Mouse (Mus musculus) forebrain, embryonic 16.5 days (tissue): Measurements from ENCODE around the gene Emb. TPM values are rescaled to one million over a fixed set of nuclear protein-coding genes. Genes with fewer than 3 reads are reported as not detected.

Experiments
- ATAC-seq: fragments of 200-750 bp; cut with Nextera tagmentation; 2 replicates; pipeline ENCODE4 v1.8.0; 2017; ENCODE audit warnings: mild to moderate bottlenecking, moderate library complexity
- H3K27ac ChIP-seq: fragments of 300-500 bp; sonication (generic); 2 replicates; pipeline ENCODE4 v1.5.1; 2014; ENCODE audit warnings: low read length, control low read depth
- H3K27me3 ChIP-seq: fragments of 300-500 bp; sonication (generic); replicated peaks from 2 replicates; pipeline ENCODE4 v1.6.1; 2014; ENCODE audit warnings: low read length; ENCODE audit not compliant: control insufficient read depth, insufficient read depth
- H3K36me3 ChIP-seq: fragments of 300-500 bp; sonication (generic); 2 replicates; pipeline ENCODE4 v1.6.1; 2014; ENCODE audit not compliant: control insufficient read depth, insufficient read depth
- H3K4me1 ChIP-seq: fragments of 300-500 bp; sonication (generic); replicated peaks from 2 replicates; pipeline ENCODE4 v1.6.1; 2014; ENCODE audit warnings: low read length; ENCODE audit not compliant: control insufficient read depth, insufficient read depth
- H3K4me2 ChIP-seq: fragments of 300-500 bp; sonication (generic); 2 replicates; pipeline ENCODE4 v1.6.1; 2014; ENCODE audit warnings: mild to moderate bottlenecking, low read length, control low read depth
- H3K4me3 ChIP-seq: fragments of 300-500 bp; sonication (generic); replicated peaks from 2 replicates; pipeline ENCODE4 v1.5.1; 2014; ENCODE audit warnings: mild to moderate bottlenecking, low read length, control low read depth
- H3K9ac ChIP-seq: fragments of 300-500 bp; sonication (generic); replicated peaks from 2 replicates; pipeline ENCODE4 v1.6.1; 2014; ENCODE audit warnings: low read depth, low read length, control low read depth
- H3K9me3 ChIP-seq: fragments of 300-500 bp; sonication (generic); 2 replicates; pipeline ENCODE4 v1.6.1; 2016; ENCODE audit warnings: low read length; ENCODE audit not compliant: control insufficient read depth
- WGBS: fragments of 180-500 bp; shearing (Covaris S2); extraction: QIAGEN DNeasy Blood & Tissue Kit; methylation state at CpG from one replicate; pipeline ENCODE4 v1.1.7; 2014; 5-methylcytosine and 5-hydroxymethylcytosine counted together
- polyA plus RNA-seq: library from polyadenylated mRNA; unstranded; fragments of >200 nt; fragmentation: Nextera tagmentation; extraction: Ambion mirVana; gene quantifications from 2 replicates; pipeline ENCODE4 v1.2.1, GENCODE M21; 2015

Emb gene
- polyA plus RNA-seq, 1 experiment from 2014 or later: 7.9 TPM

GRCm38 (mm10) chr13:117234486-117234885 is 26.1 kb downstream of the Emb start:
- H3K4me1 ChIP-seq: peaks cover 3% of the 10 kb centered on the region
- 21% methylated on average over 7 of the region's 7 CpGs for WGBS
- no peak overlapping the region for H3K9ac ChIP-seq
- H3K9me3 ChIP-seq: no peaks in the 10 kb centered on the region
- H3K27ac ChIP-seq: no peak overlapping the region
- ATAC-seq: no peak
- no peak overlapping the region for H3K4me3 ChIP-seq
- no peak overlapping the region for H3K4me2 ChIP-seq
- H3K27me3 ChIP-seq: no peaks in the 10 kb centered on the region
- no peaks in the 10 kb centered on the region for H3K36me3 ChIP-seq

- no peaks in the 10 kb centered on the region for H3K36me3 ChIP-seq
- no peak overlapping the region for H3K9ac ChIP-seq
- H3K4me3 ChIP-seq: no peak overlapping the region
- no peaks in the 10 kb centered on the region for H3K27me3 ChIP-seq
- no peaks in the 10 kb centered on the region for H3K9me3 ChIP-seq
- H3K27ac ChIP-seq: no peak overlapping the region
- peaks cover 3% of the 10 kb centered on the region for H3K4me1 ChIP-seq
- no peak overlapping the region for H3K4me2 ChIP-seq
- 55% methylated on average over 11 of the region's 11 CpGs for WGBS
- ATAC-seq: peak; percentile 58
Observed at GRCm38 (mm10) chr13:117235530-117236212, 27.3 kb downstream of the Emb start.

- ATAC-seq: no peak
- no peaks in the 10 kb centered on the region for H3K27me3 ChIP-seq
- H3K4me1 ChIP-seq: peaks cover 3% of the 10 kb centered on the region
- H3K4me3 ChIP-seq: no peak overlapping the region
- H3K9me3 ChIP-seq: no peaks in the 10 kb centered on the region
- 89% methylated on average over 4 of the region's 4 CpGs for WGBS
- H3K36me3 ChIP-seq: no peaks in the 10 kb centered on the region
- H3K4me2 ChIP-seq: no peak overlapping the region
- no peak overlapping the region for H3K9ac ChIP-seq
- H3K27ac ChIP-seq: no peak overlapping the region
Observed at GRCm38 (mm10) chr13:117237111-117237510, 28.8 kb downstream of the Emb start.

DNA sequence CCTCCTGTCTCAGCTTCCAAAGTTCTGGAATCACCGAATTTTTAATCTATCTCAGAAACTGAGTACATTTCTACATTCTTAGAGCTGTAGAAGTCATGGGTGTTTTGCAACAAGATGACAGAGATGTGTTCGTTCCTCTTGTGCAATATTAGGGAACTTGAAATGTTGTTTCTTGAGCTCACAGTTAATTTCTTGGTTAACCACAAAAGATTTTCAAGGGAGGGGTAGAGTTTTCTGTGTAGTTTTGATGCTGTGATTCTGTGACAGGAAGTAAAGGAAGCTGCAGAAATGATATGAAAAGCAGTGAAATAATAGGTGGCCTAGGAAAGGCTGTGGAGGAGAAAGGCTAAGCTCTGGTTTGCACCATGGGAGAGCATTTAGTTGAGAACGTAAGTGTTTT is 33.7 kb downstream of the Emb start:
- no peaks in the 10 kb centered on the region for H3K27me3 ChIP-seq
- H3K36me3 ChIP-seq: no peaks in the 10 kb centered on the region
- no peak overlapping the region for H3K4me3 ChIP-seq
- no peaks in the 10 kb centered on the region for H3K9me3 ChIP-seq
- H3K27ac ChIP-seq: no peak overlapping the region
- H3K4me1 ChIP-seq: no peaks in the 10 kb centered on the region
- 95% methylated on average over 3 of the region's 3 CpGs for WGBS
- H3K9ac ChIP-seq: no peak overlapping the region
- no peak overlapping the region for H3K4me2 ChIP-seq
- no peak for ATAC-seq

DNA sequence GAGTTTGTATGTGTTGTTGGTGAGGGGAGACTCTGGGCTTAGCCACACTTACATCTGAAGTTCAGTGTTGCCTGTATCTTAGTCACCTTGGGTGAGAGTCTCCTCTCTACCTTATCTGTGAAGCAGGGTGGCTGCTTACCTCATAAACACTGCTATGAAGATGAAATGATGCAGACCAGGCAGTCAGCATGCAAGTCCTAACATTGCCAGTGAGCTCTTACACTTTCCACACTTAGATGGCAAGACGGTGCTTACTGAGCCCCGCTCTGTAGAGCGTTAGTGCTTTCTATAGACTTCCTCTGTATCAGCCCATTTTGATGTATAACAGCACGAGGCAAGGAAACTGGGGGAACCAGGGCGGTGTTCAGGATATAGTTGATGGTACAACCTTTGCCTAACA is 34.3 kb downstream of the Emb start:
- H3K4me2 ChIP-seq: no peak overlapping the region
- no peak overlapping the region for H3K9ac ChIP-seq
- no peaks in the 10 kb centered on the region for H3K4me1 ChIP-seq
- H3K36me3 ChIP-seq: no peaks in the 10 kb centered on the region
- H3K9me3 ChIP-seq: no peaks in the 10 kb centered on the region
- WGBS: 92% methylated on average over 5 of the region's 5 CpGs
- H3K27ac ChIP-seq: no peak overlapping the region
- ATAC-seq: no peak
- H3K27me3 ChIP-seq: no peaks in the 10 kb centered on the region
- no peak overlapping the region for H3K4me3 ChIP-seq

GRCm38 (mm10) chr13:117260704-117261103 is 52.4 kb downstream of the Emb start:
- H3K4me3 ChIP-seq: no peak overlapping the region
- no peak overlapping the region for H3K27ac ChIP-seq
- ATAC-seq: no peak
- no peaks in the 10 kb centered on the region for H3K9me3 ChIP-seq
- H3K4me1 ChIP-seq: no peaks in the 10 kb centered on the region
- 94% methylated on average over 4 of the region's 4 CpGs for WGBS
- no peak overlapping the region for H3K9ac ChIP-seq
- H3K36me3 ChIP-seq: no peaks in the 10 kb centered on the region
- H3K4me2 ChIP-seq: no peak overlapping the region
- H3K27me3 ChIP-seq: no peaks in the 10 kb centered on the region

GRCm38 (mm10) chr13:117266156-117266555 is 57.8 kb downstream of the Emb start:
- no peaks in the 10 kb centered on the region for H3K27me3 ChIP-seq
- H3K27ac ChIP-seq: no peak overlapping the region
- H3K4me1 ChIP-seq: no peaks in the 10 kb centered on the region
- no peaks in the 10 kb centered on the region for H3K9me3 ChIP-seq
- no peaks in the 10 kb centered on the region for H3K36me3 ChIP-seq
- no peak overlapping the region for H3K9ac ChIP-seq
- ATAC-seq: no peak
- H3K4me2 ChIP-seq: no peak overlapping the region
- WGBS: 92% methylated on average over 2 of the region's 2 CpGs
- H3K4me3 ChIP-seq: no peak overlapping the region

DNA sequence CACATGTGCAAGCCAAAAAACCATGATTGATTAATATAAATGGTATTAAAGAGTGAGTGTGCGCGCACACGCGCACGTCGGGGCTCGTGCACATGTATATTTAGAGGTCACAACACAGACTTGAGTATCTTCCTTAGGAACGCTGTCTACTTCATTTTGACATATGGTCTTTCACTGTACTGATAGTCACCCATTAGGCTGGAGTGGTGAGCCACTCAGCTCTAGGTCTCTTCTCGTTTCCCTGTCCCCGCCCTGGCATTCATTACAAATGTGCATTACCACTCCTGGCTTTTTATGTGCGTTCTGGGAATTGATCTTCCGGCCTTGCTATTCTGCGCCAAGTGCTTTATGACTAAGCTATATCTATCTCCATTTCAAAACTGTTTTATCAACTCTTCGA is 59.6 kb downstream of the Emb start:
- no peak for ATAC-seq
- WGBS: 96% methylated on average over 14 of the region's 14 CpGs

GRCm38 (mm10) chr13:117284036-117284435 is 75.7 kb downstream of the Emb start:
- H3K36me3 ChIP-seq: no peaks in the 10 kb centered on the region
- WGBS: 92% methylated on average over 4 of the region's 4 CpGs
- H3K4me3 ChIP-seq: no peak overlapping the region
- no peak overlapping the region for H3K27ac ChIP-seq
- no peak overlapping the region for H3K4me2 ChIP-seq
- ATAC-seq: no peak
- H3K9me3 ChIP-seq: no peaks in the 10 kb centered on the region
- H3K27me3 ChIP-seq: no peaks in the 10 kb centered on the region
- no peaks in the 10 kb centered on the region for H3K4me1 ChIP-seq
- H3K9ac ChIP-seq: no peak overlapping the region

More for the DNA sequence above, 59.6 kb downstream of the Emb start:
- Histone ChIP-seq H3K4me2 (no peak overlapping the region), H3K4me1 (no peaks in the 10 kb centered on the region), H3K36me3 (no peaks in the 10 kb centered on the region), H3K9ac (no peak overlapping the region), H3K9me3 (no peaks in the 10 kb centered on the region), H3K4me3 (no peak overlapping the region), H3K27ac (no peak overlapping the region), H3K27me3 (no peaks in the 10 kb centered on the region)

DNA sequence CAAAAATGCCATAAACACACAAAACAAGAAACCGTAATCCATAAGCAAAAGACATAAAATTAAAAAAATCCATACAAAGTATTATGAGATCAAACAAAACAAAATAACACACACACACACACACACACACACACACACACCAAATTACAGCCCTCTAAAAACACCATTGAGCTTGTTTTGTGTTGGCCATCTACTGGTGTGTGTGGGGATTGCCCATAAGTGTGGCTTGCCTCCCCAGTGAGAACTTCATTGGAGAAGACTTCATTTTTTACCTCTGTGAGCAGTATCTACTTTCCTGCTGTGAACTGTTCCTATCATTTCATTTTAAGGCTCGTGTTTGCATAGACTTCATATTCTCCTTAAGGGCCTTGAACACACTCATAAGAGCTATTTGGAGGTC is 78.6 kb downstream of the Emb start:
- H3K27ac ChIP-seq: no peak overlapping the region
- H3K9me3 ChIP-seq: no peaks in the 10 kb centered on the region
- H3K4me1 ChIP-seq: no peaks in the 10 kb centered on the region
- no peak for ATAC-seq
- 97% methylated on average over 2 of the region's 2 CpGs for WGBS
- H3K4me3 ChIP-seq: no peak overlapping the region
- no peaks in the 10 kb centered on the region for H3K36me3 ChIP-seq
- no peak overlapping the region for H3K4me2 ChIP-seq
- no peaks in the 10 kb centered on the region for H3K27me3 ChIP-seq
- no peak overlapping the region for H3K9ac ChIP-seq
